Mouse (Mus musculus) right cerebral cortex, postnatal 14 days (tissue): ENCODE measurements around the gene Scimp.

Experiments used
- DNase-seq: peaks from one replicate; pipeline ENCODE4 v3.0.0; 2022

Gene Scimp

DNA sequence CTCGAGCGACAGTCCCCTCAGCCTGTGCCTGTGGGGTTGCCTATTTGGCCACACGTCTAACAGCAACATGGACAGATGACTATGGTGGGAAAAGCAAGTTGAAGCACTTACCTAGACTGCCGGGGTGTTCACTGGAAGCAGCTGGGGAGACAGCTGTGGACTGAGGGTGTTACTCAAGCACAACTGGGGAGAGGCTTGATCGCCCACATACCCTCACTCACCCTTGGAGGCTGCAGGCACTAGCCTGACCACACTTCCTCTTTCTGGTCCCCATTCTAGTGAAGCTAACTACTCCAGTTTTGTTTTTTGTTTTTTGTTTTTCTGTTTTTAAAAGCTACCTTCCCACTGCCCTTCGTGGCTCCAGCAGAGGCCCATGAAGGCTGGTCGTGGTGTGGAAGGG lies at the start of gene Scimp:
TSS of gene Scimp (minus strand) at position 222 of the 400 bp plus-strand sequence.
- DNase-seq = no peak

DNA sequence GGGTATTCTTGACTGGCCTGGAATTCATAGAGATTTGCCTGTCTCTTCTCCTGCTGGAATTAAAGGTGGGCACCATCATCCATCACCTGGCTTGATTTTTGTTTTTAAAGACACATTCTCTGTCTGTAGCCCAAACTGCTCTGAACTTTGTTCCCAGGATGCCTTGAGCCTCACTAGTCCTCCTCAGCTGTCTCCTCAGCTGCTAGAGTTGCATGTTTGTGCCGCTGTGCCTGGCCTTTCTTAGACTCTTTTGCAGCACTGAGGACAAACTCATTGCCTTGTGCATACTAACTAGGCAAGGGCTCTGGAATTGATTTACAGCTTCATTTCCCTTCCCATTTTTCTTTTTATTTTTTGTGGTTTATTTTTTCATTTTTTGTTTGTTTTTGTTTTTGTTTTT lies 48.0 kb upstream of the Scimp start:
- no peak for DNase-seq

DNA sequence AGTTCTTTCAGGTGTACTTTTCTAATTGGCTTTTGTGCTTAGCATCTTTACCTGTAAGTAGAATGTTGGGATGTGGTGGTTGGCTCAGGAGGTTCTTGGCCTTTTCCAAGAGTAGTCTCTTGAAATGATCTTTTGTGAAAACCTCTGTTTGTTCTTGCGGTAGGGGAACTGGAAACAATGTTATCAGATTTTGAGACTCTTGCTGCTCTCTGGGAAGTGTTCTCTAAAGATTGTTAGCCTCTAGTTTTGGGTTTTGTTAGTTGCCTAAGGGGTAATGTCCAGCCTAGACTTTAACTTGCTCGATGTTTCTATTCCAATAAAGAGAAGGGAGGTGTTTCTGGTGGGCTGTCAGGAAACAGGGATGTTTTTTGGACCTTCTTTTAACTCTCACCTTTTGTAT lies 33.6 kb upstream of the Scimp start:
- DNase-seq = no peak

DNA sequence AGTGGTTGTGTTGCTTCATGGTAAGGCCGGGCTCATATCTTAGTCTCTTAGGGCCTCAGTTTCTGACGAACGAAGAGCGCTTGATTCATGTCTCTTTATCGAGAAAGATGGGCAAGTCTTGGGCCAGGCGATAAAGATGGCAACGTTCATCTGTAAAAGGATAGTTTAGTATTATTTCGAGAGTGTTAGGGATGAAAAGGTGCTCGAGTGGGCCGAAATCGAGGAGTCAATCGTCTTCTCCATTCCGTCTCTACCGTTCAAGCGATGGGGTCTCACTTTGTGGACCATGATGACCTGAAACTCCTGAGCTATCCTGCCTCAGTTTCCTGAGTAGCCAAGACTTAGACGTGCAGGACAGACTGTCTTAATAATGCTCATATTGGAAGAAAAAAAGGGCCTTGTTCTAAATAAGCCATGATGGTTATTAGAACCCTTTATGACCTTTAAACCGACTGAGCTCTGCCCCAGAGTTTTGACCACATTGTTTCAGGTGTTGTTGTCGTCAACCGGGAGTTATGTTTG lies 33.1 kb upstream of the Scimp start:
- no peak for DNase-seq

DNA sequence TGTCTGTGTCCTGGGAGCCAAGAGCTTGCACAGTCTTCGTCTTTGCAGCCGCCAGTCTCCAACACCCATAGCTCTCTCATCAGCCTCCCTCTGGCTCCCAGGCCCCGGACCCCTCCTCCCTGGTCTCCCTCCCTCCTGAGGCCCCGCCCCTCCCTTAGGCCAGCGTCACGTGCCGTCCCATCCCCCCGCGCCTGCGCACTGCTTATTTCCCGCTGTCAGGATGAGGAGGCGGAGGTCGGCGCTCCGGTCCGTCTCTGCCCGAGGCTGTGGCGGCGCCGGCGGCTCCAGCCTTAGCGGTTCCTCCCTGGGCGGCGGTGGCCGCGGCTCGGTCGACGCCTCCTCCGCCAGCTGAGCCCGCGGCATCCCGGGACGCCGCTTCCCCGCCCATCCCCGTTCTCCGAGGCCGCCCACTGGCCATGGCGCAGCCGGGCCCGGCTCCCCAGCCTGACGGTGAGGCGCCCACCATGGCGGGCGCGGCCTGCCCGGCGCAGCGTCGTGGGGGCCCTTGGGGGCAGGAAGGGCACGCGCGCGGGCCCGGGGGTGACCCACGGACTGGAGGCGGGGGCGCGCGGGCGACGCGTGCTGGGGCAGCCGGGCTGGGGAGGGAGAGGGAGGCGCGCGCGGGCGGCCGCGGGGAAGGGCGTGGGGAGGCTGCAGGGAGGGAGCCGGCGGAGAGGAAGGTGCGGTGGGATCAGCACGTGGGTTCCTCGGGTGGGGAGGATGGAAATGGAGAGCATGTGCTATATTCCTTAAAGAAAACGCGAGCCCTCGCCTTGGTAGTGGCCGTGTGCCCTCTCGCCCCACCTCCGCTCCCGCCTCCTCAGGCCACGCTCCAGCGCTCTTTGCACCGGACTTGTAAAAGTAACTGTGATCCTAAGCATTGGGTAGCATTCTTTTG lies 32.4 kb upstream of the Scimp start, which contains the start of gene Rabep1:
TSS of gene Rabep1 (plus strand) at position 220 of the 898 bp plus-strand sequence.
- peak; percentile 98 for DNase-seq

DNA sequence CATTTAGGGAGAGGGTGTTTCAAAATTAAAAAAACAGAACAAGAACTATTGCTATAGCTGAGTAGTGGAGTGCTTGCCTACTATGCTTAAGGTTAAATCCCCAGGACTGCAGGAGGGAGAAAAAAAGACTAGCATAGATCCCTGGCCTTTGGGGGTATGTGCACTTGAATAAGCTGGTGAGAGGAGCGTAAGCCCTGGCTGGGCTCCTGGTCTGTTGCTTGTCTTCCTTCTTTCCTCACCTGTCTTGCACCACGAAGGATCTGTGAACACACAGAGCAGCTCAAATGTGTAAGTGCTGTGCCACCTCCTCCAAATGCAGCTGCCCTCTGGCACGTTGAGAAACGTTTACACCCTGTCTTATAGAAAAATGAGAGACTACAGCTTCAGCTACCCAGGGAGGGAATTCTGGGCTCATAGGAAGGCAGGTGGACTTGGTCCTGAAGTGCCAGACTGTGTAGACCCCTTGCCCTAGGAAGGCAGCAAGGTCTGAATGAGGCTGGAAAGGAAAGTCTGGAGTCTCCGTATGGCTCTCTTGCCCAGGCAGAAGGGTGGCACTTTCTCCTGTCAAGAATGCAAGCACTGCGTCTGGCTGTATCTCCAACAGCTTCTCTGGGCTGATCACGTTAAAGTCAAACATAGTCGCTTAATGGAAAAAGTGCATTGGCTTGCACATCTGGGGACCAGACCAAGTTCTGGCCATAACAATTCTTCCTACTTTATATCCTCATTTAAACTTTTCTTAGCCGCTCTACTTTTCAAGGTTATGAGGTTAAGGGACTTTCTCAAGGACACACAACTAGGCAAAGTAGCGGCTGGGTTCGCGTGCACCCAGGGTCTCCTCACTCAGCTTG lies 31.5 kb upstream of the Scimp start:
- DNase-seq = no peak

DNA sequence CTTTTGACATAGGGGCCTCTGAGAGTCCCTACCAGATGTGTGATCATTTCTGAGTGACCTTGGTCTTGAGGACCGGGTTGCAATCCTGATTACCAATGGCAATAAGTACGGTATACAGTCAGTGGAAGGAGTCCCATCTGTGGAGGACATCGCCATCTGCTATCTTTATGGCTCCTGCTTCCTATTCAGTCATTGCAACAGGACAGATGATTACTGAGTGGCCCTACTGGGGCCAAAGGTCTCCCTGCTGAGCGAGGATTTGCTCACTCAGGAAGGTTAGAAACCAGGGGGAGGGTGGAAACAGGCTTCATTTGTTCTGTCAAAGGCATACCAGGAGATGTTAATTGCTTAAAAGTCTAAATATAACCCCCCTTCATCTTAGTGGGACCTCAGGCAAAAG lies 30.6 kb upstream of the Scimp start:
- no peak for DNase-seq

DNA sequence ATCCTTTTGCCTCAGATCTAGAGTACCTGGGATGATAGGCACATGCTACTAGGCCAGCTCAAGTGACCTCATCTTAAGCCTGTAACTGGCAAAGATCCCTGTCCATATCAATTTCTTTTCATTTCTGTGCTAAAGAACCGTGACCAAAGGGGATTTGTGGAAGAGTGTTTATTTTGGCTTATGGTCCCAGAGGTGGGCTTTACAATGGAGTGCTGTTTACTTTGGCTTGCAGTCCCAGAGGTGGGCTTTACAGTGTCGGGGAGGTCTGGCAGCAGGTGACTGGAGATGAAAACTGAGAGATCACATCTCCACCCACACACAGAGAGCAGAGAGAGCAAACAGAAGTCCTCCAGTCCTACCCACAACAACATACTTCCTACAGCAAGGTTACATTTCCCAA lies 26.2 kb upstream of the Scimp start:
- no peak for DNase-seq

DNA sequence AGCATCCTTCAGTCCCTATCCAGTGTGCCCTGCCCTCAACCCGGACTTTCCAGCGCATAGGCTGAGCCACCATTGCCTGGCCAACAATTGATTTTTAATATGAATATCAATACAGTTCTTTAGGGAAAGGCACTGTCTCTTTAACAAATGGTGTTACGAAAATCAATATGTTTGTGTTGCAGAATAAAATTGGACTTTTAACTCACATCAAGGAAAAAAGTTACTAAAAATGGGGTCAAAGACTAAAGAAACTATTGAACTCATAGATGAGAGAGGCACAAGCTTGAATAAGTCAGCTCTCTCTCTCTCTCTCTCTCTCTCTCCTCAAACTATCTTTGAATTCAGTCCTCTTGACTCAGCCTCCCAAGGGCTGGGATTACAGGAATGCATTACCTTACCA lies 24.6 kb upstream of the Scimp start:
- no peak for DNase-seq

DNA sequence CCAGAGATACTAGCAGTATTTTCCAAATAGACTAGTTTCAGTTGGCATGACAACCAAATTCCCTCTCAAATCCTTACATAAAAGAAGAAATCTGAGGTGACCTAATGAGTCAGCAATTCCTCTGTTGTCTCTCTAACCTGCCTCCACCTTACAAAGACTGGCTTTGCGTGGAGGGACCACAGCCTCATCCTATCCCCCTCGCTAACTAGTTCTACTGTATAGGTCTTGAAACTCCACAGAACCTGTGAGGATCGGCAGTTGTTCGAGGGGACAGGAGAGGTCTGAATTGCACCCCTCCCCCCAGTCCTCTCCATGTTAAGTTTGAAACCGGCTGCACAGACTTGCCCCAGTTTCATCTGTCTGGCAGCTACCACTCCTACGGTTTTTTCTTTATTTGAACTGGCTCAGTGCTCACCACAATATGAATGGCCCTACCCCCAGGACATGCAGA lies 23.0 kb upstream of the Scimp start:
- DNase-seq = peak; percentile 22

DNA sequence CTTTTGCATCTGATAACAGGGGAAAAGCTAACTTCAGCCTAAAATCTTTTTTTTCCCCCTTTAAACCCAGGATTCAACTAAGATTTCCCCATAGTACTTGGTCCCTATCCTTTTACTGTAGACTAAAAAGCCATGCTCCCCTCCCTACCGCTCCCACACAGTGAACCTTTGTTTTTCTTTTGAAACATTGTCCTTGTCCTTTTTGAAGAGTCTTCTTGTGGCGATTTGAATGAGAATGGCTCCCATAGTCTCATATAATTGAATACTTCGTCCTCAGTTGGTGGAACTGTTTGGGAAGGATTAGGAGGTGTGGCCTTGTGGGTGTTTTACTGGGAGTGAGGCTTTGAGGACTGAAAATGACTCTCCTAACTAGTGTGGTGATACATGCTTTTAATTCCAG lies 21.4 kb upstream of the Scimp start:
- DNase-seq = no peak

DNA sequence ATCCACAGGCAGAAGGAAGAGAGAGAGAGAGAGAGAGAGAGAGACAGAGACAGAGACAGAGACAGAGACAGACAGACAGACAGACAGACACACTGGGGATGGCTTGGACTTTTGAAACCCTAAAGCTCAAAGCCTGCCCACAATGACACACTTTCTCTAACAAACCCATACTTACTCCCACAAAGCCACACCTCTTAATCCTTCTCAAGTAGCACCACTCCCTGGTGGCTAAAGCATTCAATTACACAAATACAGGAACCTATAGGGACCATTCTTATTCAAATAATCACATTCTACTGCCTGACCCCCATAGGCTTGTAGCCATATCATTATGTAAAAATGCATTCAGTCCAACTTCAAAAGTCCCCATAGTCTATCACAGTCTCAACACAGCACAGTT lies 21.0 kb upstream of the Scimp start:
- DNase-seq = no peak

DNA sequence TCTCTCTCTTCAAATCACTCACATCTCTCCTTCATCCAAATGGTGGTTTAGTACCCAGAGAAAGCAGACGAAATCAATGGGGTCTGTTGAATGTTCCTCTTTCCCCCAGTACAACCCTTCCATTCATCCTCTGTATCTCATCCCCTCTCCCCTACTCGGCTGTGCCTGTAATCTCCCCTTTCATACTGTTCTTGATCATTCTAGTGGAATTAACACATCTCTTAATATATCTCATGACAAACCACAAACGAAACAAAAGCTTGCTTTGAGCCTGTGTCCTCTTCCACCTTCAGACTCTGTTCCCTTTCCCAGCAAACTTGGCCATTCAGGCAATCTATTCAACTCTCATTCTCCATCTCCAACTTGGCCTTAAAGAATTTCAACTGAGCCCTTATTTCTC lies 18.8 kb upstream of the Scimp start:
- no peak for DNase-seq

DNA sequence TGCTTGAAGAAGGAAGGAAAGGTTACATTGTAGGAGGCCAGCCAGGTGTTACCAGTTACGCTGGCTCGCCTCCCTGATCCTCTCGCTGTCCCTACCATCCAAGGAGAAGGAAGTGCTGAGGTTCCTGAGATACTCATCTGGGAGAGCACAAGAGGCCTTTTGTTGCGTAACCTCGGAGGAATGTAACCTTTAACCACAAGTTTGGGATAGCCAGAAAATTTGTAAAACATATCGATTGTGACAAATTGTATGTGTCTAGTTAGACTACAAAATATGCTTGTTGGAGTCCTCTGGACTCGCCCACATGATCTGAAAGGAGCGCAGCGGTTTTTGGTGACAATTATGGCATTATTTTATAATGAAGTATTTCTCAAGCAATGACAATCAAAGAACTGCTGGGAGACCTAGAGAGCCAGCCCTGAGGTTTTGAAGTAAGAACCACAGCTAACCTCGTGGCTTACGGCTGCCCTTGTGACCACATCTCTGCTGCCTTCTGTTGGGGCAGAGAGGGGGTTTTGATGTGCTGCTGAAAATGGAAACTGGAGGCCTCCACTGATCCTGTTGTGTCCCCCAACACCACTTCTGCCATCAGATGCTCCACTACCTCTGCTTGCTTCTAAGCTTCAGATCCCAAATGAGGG lies 16.7 kb upstream of the Scimp start:
- no peak for DNase-seq

DNA sequence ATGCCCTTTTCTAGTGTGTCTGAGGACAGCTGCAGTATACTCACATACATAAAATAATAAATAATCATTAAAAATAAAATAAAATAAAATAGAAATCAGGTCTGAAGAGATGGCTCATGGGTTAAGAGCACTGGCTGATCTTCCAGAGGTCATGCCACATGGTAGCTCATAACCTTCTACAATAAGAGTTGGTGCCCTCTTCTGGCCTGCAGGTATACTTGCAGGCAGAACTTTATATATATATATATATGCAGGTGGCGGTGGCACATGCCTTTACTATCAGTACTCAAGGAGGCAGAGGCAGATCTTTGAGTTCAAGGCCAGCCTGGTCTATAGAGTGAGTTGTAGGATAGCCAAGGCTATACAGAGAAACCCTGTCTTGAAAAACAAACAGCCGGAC lies 13.8 kb upstream of the Scimp start:
- no peak for DNase-seq

DNA sequence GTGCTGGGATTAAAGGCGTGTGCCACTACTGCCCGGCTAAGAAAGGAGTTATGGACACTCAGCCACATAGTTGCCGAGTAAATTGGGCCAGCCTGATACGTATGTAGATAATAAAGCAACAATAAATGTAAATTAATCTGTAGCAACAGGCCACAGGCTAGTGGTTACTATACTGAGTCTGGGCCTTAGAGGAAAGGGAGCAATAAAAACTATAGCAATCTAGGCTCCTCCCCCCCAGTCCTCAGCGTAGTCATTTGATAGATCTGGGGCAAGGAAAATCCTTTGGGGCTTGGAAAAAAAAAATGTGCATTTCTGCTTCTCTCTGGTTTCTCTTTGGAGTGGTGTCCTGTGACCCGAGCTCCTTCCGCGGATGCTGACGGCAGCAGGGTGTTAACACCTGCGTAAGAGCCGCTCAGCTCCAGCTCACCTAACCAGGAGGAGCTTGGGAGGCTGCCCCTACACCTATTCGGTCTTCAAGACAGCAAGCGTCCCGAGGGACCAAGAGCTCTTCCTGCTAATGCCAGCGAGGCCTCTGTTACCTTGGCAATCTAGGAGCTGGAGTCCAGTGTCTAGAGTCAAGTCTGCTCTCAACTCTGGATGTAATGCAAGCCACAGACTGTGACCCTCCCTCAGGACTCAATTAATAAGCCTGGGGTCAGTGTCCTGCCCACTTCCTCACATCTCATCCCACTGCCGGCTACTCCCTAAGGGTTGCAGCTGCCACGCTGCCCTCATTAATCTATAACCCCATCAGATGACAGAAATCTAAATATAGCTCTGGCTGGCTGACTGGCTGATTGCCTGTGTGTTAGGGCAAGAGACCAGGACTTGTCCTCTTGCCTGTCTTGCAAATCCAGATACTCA lies 9.6 kb upstream of the Scimp start:
- no peak for DNase-seq

DNA sequence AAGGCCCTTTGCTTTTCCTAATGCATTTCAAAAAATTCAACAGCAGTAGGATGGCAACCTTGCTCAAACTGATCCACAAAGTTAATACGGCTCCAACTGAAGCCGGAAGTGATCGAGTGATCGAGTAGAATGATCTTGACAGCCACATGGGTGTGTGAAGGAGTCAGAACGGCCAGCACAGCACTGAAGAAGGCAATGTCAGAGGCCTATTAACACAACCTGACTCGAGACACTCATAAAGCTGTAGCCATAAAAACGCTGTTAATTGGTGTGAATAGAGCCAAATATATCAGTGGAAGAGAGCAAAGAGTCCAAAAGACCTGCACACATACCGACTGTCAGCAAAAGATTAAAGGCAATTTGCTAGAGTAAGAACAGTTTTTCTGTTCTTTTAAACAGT lies 7.7 kb upstream of the Scimp start:
- DNase-seq = no peak

DNA sequence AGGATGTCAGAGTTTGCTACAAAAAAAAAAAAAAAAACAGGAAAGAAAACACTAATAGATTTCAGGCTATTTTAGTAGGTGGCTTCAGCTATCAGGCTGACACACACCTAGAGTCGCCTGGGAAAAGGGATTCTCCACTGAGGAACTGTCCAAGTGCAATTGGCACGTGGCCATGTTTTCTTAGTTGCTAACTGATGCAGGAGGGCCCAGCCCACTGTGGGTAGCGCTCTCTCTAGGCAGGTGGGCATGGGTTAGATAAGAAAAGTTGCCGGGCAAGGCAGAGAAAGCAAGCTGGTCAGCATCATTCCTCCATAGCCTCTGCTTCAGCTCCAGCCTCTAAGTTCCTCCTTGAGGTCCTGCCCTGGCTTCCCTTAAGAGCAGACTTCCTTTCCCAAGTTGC lies 4.4 kb upstream of the Scimp start:
- DNase-seq = peak; percentile 11

DNA sequence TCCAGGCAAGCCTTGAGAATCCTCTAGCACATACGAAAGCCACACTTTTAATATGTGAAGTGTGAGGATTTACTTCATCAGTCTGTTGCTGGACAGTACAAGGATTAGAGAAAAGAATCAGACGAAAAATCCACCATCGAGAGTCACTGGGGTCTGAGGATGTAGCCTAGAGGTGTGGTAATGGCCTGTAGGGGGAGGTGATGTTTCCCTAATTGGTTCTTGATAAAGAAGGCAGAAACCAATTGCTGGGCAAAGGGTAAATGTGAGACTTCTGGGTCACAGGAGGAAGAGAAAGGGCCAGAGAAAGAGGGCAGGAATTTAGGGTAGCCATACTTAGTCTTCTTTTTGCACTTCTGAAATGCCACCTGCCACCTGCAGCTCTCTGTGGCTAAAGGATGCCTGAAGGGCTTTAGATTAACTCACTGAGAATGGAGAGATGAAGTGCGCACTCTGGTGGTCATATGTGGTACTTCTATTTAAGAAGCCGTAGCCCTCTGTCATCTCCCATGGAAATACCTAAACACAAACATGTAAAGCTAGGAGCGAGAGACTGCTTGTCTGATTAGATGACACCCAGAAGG lies 3.2 kb upstream of the Scimp start:
- peak; percentile 31 for DNase-seq

DNA sequence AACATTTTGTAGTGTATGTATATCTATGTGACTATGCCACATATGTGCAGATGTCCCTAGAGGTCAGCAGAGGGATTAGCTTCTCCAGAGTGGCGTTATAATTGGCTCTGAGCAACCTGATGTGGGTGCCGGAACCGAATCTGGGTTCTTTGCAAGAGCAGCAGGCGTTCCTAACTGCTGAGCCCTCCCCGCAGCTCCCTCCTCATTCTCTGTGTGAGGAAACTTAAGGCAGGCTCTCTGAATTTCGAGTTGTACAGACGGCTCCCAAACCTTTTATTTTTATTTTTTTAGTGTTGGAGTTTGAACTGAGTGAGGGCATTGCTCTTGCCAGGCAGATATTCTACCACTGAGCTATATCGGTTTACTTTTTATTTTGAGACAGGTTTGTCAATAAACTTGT lies 2.7 kb upstream of the Scimp start:
- DNase-seq = no peak

DNA sequence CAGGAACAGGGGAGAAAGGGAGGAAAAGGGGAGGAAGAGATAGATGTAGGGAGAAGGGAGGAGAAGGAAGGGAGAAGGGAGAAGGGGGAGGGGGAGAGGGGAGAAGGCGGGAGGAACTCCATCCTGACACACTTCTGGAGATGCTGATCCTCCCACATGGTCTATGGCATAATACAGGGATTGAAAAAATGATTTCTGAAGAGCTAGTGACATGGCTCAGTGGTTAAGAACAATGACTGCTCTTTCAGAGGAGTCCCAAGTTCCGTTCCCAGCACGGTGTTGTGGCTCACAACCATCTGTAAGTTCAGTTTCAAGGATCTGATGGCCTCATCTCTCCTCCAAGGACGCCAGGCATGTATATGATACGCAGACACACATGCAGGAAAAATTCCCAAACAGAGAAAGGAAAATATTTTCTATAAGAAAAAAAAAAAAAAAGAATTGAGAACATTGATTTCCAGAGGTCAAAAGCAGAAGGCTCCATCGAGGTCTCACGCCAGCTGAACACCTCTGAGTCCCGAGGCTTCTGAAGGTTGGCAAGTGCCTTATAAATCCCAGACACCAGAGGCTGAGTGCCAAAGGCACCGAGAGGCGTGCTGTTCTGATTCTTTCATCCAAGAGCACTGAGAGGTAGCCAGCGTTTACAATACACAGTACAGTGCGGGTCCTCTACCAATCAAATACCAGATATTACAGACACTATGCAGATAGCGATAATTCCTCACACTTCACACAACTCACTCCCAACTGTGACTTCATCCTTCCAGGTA lies 730 bp downstream of the Scimp start:
- no peak for DNase-seq
